Comparison of ENCODE assay signal across 22 mouse cellular contexts in genomic region chr11:92335306-92335705, GRCm38 (mm10).
DNase-seq lines count a peak whose midpoint lies in the region; ATAC-seq and TF ChIP-seq lines count a peak whose summit lies in the region.
"Had no signal": no experiment of that assay in that cellular context is flagged by ENCODE, and none has a peak within 500 bp of the region (broad histone marks: within the 10 kb centered on the region; RNA-seq: fewer than 3 reads in every experiment).

No protein-coding gene starts in this region.

- TF ChIP-seq CTCF in lung, postnatal 0 days (IDR thresholded peaks at IDR 0.05): no peak

- H3K4me3 ChIP-seq in limb, embryonic 14.5 days (replicated peaks; ENCODE audit: low read length): no peak overlapping the region
- no peak overlapping the region for H3K4me3 ChIP-seq in limb, embryonic 10.5 days
- H3K4me3 ChIP-seq in lung, postnatal 0 days (ENCODE audit: low read depth, low read length): no peak overlapping the region
- H3K4me3 ChIP-seq in forebrain, embryonic 13.5 days: no peak overlapping the region
- H3K4me3 ChIP-seq: embryonic facial prominence, embryonic 13.5 days had no signal

- DNase-seq in limb, embryonic 14.5 days (ENCODE audit: low spot score): peak; percentile 3
- no peak for DNase-seq in limb, embryonic 10.5 days (ENCODE audit: low spot score)
- peak; percentile 10 for DNase-seq in lung, postnatal 0 days (ENCODE audit: low spot score)
- DNase-seq in lung, postnatal 10 days: no peak
- DNase-seq in Muller cell, postnatal 12 days (ENCODE audit: inconsistent ontology term): peak; percentile 74
- DNase-seq: adrenal gland, adult 2 months; adrenal gland, postnatal 10 days; adrenal gland, postnatal 25 days; B cell, adult 2 months; cerebellum, adult 11 months; cerebellum, adult 18-20 months; cerebellum, adult 8-10 months; cerebellum, adult 9-11 months; cerebellum, postnatal 14 days; cerebellum, postnatal 36 days had no signal

- H3K36me3 ChIP-seq in limb, embryonic 14.5 days (ENCODE audit: control insufficient read depth, insufficient read depth, low read length): no peaks in the 10 kb centered on the region
- no peaks in the 10 kb centered on the region for H3K36me3 ChIP-seq in limb, embryonic 10.5 days
- no peaks in the 10 kb centered on the region for H3K36me3 ChIP-seq in lung, postnatal 0 days (ENCODE audit: insufficient read depth, low read length)
- no peaks in the 10 kb centered on the region for H3K36me3 ChIP-seq in forebrain, embryonic 13.5 days (ENCODE audit: poor library complexity, severe bottlenecking)
- H3K36me3 ChIP-seq: embryonic facial prominence, embryonic 13.5 days; G1E had no signal

- H3K4me2 ChIP-seq in limb, embryonic 14.5 days (replicated peaks; ENCODE audit: low read depth, low read length, severe bottlenecking): no peak overlapping the region
- H3K4me2 ChIP-seq in lung, postnatal 0 days (replicated peaks; ENCODE audit: low read depth, low read length): no peak overlapping the region
- H3K4me2 ChIP-seq in forebrain, embryonic 13.5 days: no peak overlapping the region
- H3K4me2 ChIP-seq: embryonic facial prominence, embryonic 13.5 days had no signal

- TF ChIP-seq EP300 in lung, postnatal 0 days (IDR thresholded peaks at IDR 0.05): no peak

- H3K27ac ChIP-seq in limb, embryonic 14.5 days (replicated peaks; ENCODE audit: low read depth, low read length): no peak overlapping the region
- no peak overlapping the region for H3K27ac ChIP-seq in limb, embryonic 10.5 days
- H3K27ac ChIP-seq in lung, postnatal 0 days (ENCODE audit: low read length): no peak overlapping the region
- no peak overlapping the region for H3K27ac ChIP-seq in forebrain, embryonic 13.5 days
- H3K27ac ChIP-seq: embryonic facial prominence, embryonic 13.5 days had no signal

- H3K27me3 ChIP-seq in limb, embryonic 14.5 days (ENCODE audit: control insufficient read depth, insufficient read depth, low read length): no peaks in the 10 kb centered on the region
- H3K27me3 ChIP-seq in limb, embryonic 10.5 days (ENCODE audit: low read depth, poor library complexity, severe bottlenecking): no peaks in the 10 kb centered on the region
- no peaks in the 10 kb centered on the region for H3K27me3 ChIP-seq in lung, postnatal 0 days (replicated peaks; ENCODE audit: insufficient read depth, low read length)
- no peaks in the 10 kb centered on the region for H3K27me3 ChIP-seq in forebrain, embryonic 13.5 days
- H3K27me3 ChIP-seq: CH12.LX; embryonic facial prominence, embryonic 13.5 days had no signal

- no peaks in the 10 kb centered on the region for H3K4me1 ChIP-seq in limb, embryonic 14.5 days (ENCODE audit: control insufficient read depth, insufficient read depth, low read length)
- H3K4me1 ChIP-seq in limb, embryonic 10.5 days: no peaks in the 10 kb centered on the region
- no peaks in the 10 kb centered on the region for H3K4me1 ChIP-seq in lung, postnatal 0 days (ENCODE audit: insufficient read depth, low read depth, low read length)
- H3K4me1 ChIP-seq in forebrain, embryonic 13.5 days: no peaks in the 10 kb centered on the region
- H3K4me1 ChIP-seq: embryonic facial prominence, embryonic 13.5 days had no signal

- no peak for ATAC-seq in limb, embryonic 14.5 days (ENCODE audit: low FRiP score, low read depth)
- no peak for ATAC-seq in lung, postnatal 0 days
- no peak for ATAC-seq in forebrain, embryonic 13.5 days
- ATAC-seq: CD4-positive, CD25-positive, alpha-beta regulatory T cell, adult 4 months; forebrain, embryonic 14.5 days; forebrain, embryonic 16.5 days had no signal

- H3K9ac ChIP-seq in limb, embryonic 14.5 days (ENCODE audit: low read depth, low read length, severe bottlenecking): no peak overlapping the region
- H3K9ac ChIP-seq in lung, postnatal 0 days (replicated peaks; ENCODE audit: low read depth): no peak overlapping the region
- no peak overlapping the region for H3K9ac ChIP-seq in forebrain, embryonic 13.5 days
- H3K9ac ChIP-seq: embryonic facial prominence, embryonic 13.5 days had no signal

- no peak for TF ChIP-seq POLR2A in limb, embryonic 14.5 days (IDR thresholded peaks at IDR 0.05; ENCODE audit: borderline replicate concordance, extremely low read depth, insufficient read depth, insufficient read length)

- H3K9me3 ChIP-seq in limb, embryonic 14.5 days (ENCODE audit: control insufficient read depth, low read length): no peaks in the 10 kb centered on the region
- H3K9me3 ChIP-seq in limb, embryonic 10.5 days (replicated peaks): no peaks in the 10 kb centered on the region
- no peaks in the 10 kb centered on the region for H3K9me3 ChIP-seq in lung, postnatal 0 days (ENCODE audit: low read length)
- H3K9me3 ChIP-seq in forebrain, embryonic 13.5 days (replicated peaks): no peaks in the 10 kb centered on the region
- H3K9me3 ChIP-seq: embryonic facial prominence, embryonic 13.5 days; G1E had no signal

Comparison
In these comparisons a context has a peak if more than half of its experiments do, and no peak if none do; other contexts are left out.
1. DNase-seq: peak in limb, embryonic 14.5 days (single experiment), lung, postnatal 0 days (single experiment) and Muller cell, postnatal 12 days (single experiment); none in limb, embryonic 10.5 days (single experiment) and lung, postnatal 10 days (single experiment).